Mouse (Mus musculus) stomach, postnatal 0 days (tissue): ENCODE data around the gene Pard6b. TPM values are rescaled to one million over a fixed set of nuclear protein-coding genes. Genes with fewer than 3 reads are reported as not detected.
A peak's percentile ranks its signal among the peaks of the same experiment; 100 is the strongest.
"Not testable (repeated sequence)": the region's sequence is repeated elsewhere in the genome, so short reads cannot be mapped to it uniquely, and the experiment has no call there.

Source experiments
- ATAC-seq: fragments of 200-750 bp; cut with Nextera tagmentation; 2 replicates; pipeline ENCODE4 v1.8.0; 2017; ENCODE audit not compliant: low FRiP score, low TSS enrichment
- DNase-seq: peaks from one replicate; pipeline ENCODE4 v3.0.0-alpha.2; 2016; ENCODE audit warnings: low spot score
- H3K27ac ChIP-seq: fragments of 300-500 bp; sonication (generic); replicated peaks from 2 replicates; pipeline ENCODE4 v1.5.1; 2014; ENCODE audit warnings: mild to moderate bottlenecking, control low read depth
- H3K27me3 ChIP-seq: fragments of 300-500 bp; sonication (generic); 2 replicates; pipeline ENCODE4 v1.6.1; 2014; ENCODE audit warnings: low read length; ENCODE audit not compliant: control insufficient read depth, insufficient read depth
- H3K36me3 ChIP-seq: fragments of 300-500 bp; sonication (generic); 2 replicates; pipeline ENCODE4 v1.6.1; 2014; ENCODE audit warnings: low read length, mixed read lengths; ENCODE audit not compliant: control insufficient read depth, insufficient read depth
- H3K4me1 ChIP-seq: fragments of 300-500 bp; sonication (generic); replicated peaks from 2 replicates; pipeline ENCODE4 v1.6.1; 2014; ENCODE audit warnings: antibody characterized with exemption; ENCODE audit not compliant: control insufficient read depth, insufficient read depth
- H3K4me2 ChIP-seq: fragments of 300-500 bp; sonication (generic); replicated peaks from 2 replicates; pipeline ENCODE4 v1.6.1; 2014; ENCODE audit warnings: low read depth, mild to moderate bottlenecking, control low read depth, moderate library complexity
- H3K4me3 ChIP-seq: fragments of 300-500 bp; sonication (generic); 2 replicates; pipeline ENCODE4 v1.5.1; 2014; ENCODE audit warnings: low read depth, low read length, control low read depth
- H3K9ac ChIP-seq: fragments of 300-500 bp; sonication (generic); 2 replicates; pipeline ENCODE4 v1.6.1; 2014; ENCODE audit warnings: mild to moderate bottlenecking, low read length, control low read depth, mixed read lengths
- H3K9me3 ChIP-seq: fragments of 300-500 bp; sonication (generic); 2 replicates; pipeline ENCODE4 v1.6.1; 2016; ENCODE audit warnings: low read length; ENCODE audit not compliant: control insufficient read depth
- CTCF ChIP-seq: IDR thresholded peaks from 2 replicates; pipeline ENCODE4 v1.5.1; 2016; ENCODE audit warnings: antibody characterized with exemption, low read depth, mild to moderate bottlenecking, moderate library complexity
- EP300 ChIP-seq: optimal IDR thresholded peaks from 2 replicates; pipeline ENCODE3; 2016; ENCODE audit warnings: antibody characterized with exemption
- WGBS: fragments of 180-500 bp; shearing (Covaris S2); extraction: QIAGEN DNeasy Blood & Tissue Kit; methylation state at CpG from one replicate; pipeline ENCODE4 v1.1.7; 2014; 5-methylcytosine and 5-hydroxymethylcytosine counted together
- polyA plus RNA-seq: library from polyadenylated mRNA; unstranded; fragments of >200 nt; fragmentation: Nextera tagmentation; extraction: Ambion mirVana; gene quantifications from 2 replicates; pipeline ENCODE4 v1.2.1, GENCODE M21; 2015

Pard6b gene
- polyA plus RNA-seq, 1 experiment from 2014 or later, result 11.8 TPM

- H3K36me3 ChIP-seq, result no peaks in the 10 kb centered on the region
- no peaks in the 10 kb centered on the region for H3K27me3 ChIP-seq
- no peak overlapping the region for H3K4me3 ChIP-seq
- no peak overlapping the region for H3K9ac ChIP-seq
- TF ChIP-seq CTCF (no peak), EP300 (no peak)
- ATAC-seq, result no peak
- H3K4me2 ChIP-seq, result no peak overlapping the region
- no peaks in the 10 kb centered on the region for H3K9me3 ChIP-seq
- no peak for DNase-seq
- no peak overlapping the region for H3K27ac ChIP-seq
- no peaks in the 10 kb centered on the region for H3K4me1 ChIP-seq
- WGBS, result 47% methylated on average over 8 of the region's 8 CpGs
Measured at GRCm38 (mm10) chr2:168056666-168056933, 24.2 kb upstream of the Pard6b start.

- not testable (repeated sequence) for H3K36me3 ChIP-seq, DNase-seq, H3K27ac ChIP-seq, H3K9me3 ChIP-seq, H3K4me1 ChIP-seq, ATAC-seq, H3K4me2 ChIP-seq, H3K27me3 ChIP-seq, H3K9ac ChIP-seq, H3K4me3 ChIP-seq
- WGBS, result 79% methylated on average over 2 of the region's 2 CpGs
Measured at GRCm38 (mm10) chr2:168057876-168058275, 22.9 kb upstream of the Pard6b start.

GRCm38 (mm10) chr2:168058488-168059199, 22.2 kb upstream of the Pard6b start:
- Histone ChIP-seq H3K27ac (no peak overlapping the region), H3K4me2 (no peak overlapping the region), H3K36me3 (no peaks in the 10 kb centered on the region), H3K4me1 (no peaks in the 10 kb centered on the region), H3K4me3 (no peak overlapping the region), H3K9me3 (no peaks in the 10 kb centered on the region), H3K9ac (no peak overlapping the region), H3K27me3 (no peaks in the 10 kb centered on the region)
- no peak for TF ChIP-seq CTCF
- no peak for TF ChIP-seq EP300
- 26% methylated on average over 13 of the region's 13 CpGs for WGBS
- DNase-seq (no peak), ATAC-seq (peak; percentile 53)

- TF ChIP-seq EP300, result no peak
- TF ChIP-seq CTCF, result peak; percentile 61
- H3K4me3 ChIP-seq, result no peak overlapping the region
- no peak overlapping the region for H3K9ac ChIP-seq
- H3K4me1 ChIP-seq, result no peaks in the 10 kb centered on the region
- H3K4me2 ChIP-seq, result no peak overlapping the region
- ATAC-seq (peak; percentile 40; the same call in 1 of the 2 replicates), DNase-seq (peak; percentile 41)
- H3K9me3 ChIP-seq, result no peaks in the 10 kb centered on the region
- no peak overlapping the region for H3K27ac ChIP-seq
- H3K36me3 ChIP-seq, result no peaks in the 10 kb centered on the region
- WGBS, result 73% methylated on average over 6 of the region's 6 CpGs
- H3K27me3 ChIP-seq, result no peaks in the 10 kb centered on the region
Measured at GRCm38 (mm10) chr2:168059200-168059790, 21.5 kb upstream of the Pard6b start.

GRCm38 (mm10) chr2:168063712-168064111, 17.1 kb upstream of the Pard6b start:
- Histone ChIP-seq H3K9me3 (no peaks in the 10 kb centered on the region), H3K36me3 (no peaks in the 10 kb centered on the region), H3K27me3 (no peaks in the 10 kb centered on the region), H3K9ac (no peak overlapping the region), H3K4me3 (no peak overlapping the region), H3K4me1 (no peaks in the 10 kb centered on the region), H3K4me2 (no peak overlapping the region), H3K27ac (no peak overlapping the region)
- ATAC-seq, result no peak
- no peak for DNase-seq
- TF ChIP-seq CTCF (no peak), EP300 (no peak)
- WGBS, result 88% methylated on average over 12 of the region's 12 CpGs

- DNase-seq (peak; percentile 54), ATAC-seq (peak; percentile 94)
- Histone ChIP-seq H3K27ac (no peak overlapping the region), H3K27me3 (no peaks in the 10 kb centered on the region), H3K36me3 (no peaks in the 10 kb centered on the region), H3K9me3 (no peaks in the 10 kb centered on the region), H3K4me2 (no peak overlapping the region), H3K4me3 (no peak overlapping the region), H3K9ac (no peak overlapping the region), H3K4me1 (no peaks in the 10 kb centered on the region)
- no peak for TF ChIP-seq CTCF
- TF ChIP-seq EP300, result no peak
- WGBS, result 55% methylated on average over 7 of the region's 7 CpGs
Measured at GRCm38 (mm10) chr2:168065511-168065910, 15.3 kb upstream of the Pard6b start.
